Mouse (Mus musculus) adipocyte (in vitro differentiated cells): ENCODE data around the gene Gm4869.
A peak's percentile ranks its signal among the peaks of the same experiment; 100 is the strongest.

Experiments used
- DNase-seq: peaks from one replicate; pipeline ENCODE4 v3.0.0-alpha.2; 2016; ENCODE audit warnings: low spot score

Gene Gm4869

GRCm38 (mm10) chr5:140521196-140521595 is 75.8 kb downstream of the Gm4869 start:
- no peak for DNase-seq

GRCm38 (mm10) chr5:140526754-140527153 is 81.3 kb downstream of the Gm4869 start:
- no peak for DNase-seq

DNA sequence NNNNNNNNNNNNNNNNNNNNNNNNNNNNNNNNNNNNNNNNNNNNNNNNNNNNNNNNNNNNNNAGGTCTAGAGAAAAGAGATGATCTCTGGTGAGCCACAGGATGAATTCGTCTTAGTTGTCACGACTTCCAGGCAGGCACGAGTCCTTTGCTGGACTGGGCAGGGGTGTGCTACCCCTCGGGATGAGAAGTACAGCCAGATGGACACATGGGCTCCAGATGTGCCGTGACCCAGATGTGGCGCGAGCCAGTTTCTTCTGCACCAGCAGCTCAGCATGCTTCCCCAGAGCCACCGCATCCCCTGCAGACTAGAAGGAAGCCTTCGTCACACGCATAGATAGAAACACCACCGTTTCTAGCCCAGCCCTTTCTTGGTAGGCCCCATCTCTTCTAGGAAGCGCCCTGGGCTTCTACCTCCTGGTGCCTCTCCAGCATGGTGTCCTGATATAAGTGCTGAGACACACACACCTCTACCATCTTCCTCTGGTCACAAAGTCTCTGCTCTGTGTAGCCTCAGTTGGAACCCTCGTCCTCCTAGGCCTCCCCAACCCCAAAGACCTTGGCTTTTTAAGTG is 92.8 kb downstream of the Gm4869 start:
- DNase-seq = no peak

GRCm38 (mm10) chr5:140540106-140540505 is 94.7 kb downstream of the Gm4869 start:
- peak; percentile 90 for DNase-seq

- no peak for DNase-seq
Observed at GRCm38 (mm10) chr5:140542811-140543575, 97.5 kb downstream of the Gm4869 start.
